Mouse (Mus musculus): ENCODE measurements around the gene Babam2.

DNA sequence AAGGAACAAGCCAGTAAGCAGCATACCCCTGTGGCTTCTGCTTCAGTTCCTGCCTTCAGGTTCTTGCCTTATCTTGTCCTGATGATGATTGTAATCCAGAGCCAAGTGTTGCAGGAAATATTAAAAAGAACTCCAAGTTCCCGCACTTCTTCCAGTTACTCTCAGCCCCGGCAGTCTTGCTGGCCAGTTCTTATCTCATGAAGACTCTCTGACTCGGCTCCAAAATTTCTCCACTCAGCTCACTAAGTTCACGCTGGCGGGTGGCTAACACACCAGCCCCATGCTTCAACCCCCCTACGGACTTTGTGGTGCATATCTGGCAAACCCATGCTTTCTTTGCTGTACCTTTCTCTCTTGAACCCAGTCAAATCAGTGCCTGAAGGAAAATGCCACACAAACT is 77.5 kb downstream of the Babam2 start:
- TF ChIP-seq CTCF (IDR thresholded peaks at IDR 0.05; ENCODE audit: low read depth) (no peak), EP300 (IDR thresholded peaks at IDR 0.05; ENCODE audit: low read depth) (no peak)
